Mouse (Mus musculus): ENCODE measurements around the gene Med27.

DNA sequence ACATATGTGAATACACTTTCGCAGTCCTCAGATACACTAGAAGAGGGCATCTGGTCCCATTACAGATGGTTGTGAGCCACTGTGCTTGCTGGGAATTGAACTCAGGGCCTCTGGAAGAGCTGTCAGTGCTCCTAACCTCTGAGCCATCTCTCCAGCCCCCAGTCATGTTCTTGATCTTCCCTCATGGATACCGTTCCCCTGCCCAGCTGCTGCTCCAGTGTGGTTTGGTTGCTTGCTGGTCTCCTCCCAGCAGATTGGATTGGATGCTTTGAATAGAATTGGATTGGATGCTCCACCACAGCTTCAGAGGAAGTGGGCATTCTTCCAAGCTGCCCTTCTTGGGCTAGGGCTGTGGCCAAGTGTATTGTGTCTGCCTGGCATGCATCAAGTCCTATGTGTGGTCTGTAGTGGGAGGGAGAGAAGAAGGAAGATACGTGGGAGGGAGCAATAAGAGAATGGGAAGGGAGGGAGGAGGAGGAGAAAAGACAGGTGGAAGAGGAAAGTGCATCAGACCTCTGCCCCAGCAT is 56.0 kb downstream of the Med27 start:
- TF ChIP-seq FLI1 (IDR thresholded peaks at IDR 0.05; ENCODE audit: low read length): no peak
- no peak for TF ChIP-seq GATA1 (IDR thresholded peaks at IDR 0.05; ENCODE audit: borderline replicate concordance, low read length)
